Mouse (Mus musculus): ENCODE results near the gene Uap1l1. TPM values are rescaled to one million over a fixed set of nuclear protein-coding genes. Genes with fewer than 3 reads are reported as not detected.

The Uap1l1 gene
- total and polyA plus RNA-seq, 3 experiments: 7.2 to 8.3 (median 7.9) TPM

DNA sequence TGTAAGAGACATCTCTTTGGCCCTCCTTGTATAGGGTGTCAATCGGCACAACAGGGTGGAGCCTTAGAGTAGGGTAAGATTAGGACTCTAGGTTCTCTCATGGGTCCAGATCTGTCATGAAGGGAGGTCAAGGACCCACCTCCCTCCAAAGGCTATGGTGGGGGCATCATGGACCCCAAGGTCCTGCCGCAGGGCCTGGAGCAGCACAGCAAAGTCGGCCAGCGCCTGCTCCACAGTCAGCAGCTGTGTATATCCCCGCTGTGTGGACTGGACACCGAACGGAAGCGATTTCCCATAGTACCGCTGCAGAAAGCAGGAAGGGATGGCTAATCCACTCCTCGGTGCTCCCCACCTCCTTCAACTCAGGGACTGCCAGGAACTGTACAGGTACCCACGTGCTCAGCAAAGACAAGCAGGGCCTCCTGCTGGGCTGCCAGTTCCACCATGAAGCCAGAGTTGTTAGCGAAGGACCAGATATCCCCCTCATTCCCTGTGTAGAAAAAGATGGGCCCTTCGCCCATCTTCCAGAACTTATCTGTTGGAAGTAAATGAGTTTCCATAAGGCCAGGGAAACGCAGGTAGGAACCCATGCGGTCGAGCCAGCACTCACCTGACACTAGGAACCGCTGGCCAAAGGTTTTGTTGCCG, 9.9 kb downstream of the Uap1l1 start:
- peaks cover 2% of the 10 kb centered on the region for H3K4me1 ChIP-seq (ENCODE audit: control insufficient read depth, insufficient read depth, low read length)
- no peak overlapping the region for H3K27ac ChIP-seq

DNA sequence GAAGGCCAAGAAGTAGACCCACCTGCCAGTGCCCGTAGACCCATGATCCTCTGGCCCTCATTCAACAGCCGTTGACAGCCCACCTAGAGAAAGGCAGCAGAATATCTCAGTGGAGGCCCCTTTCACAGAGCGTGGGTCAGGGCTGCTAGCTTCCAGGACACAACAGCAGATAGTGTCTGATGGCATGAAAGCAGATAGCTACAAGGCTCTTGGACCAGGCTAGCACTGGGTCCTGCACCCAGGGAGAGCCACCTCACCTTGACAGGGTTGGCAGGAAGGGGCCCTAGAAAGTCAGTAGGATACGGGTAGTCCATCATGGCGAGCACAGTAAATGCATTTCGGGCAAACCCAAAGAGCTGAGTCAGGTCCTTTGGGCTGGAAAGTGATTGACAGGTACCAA, 11.3 kb downstream of the Uap1l1 start:
- no peaks in the 10 kb centered on the region for H3K36me3 ChIP-seq (ENCODE audit: control insufficient read depth, insufficient read depth, low read length)
- DNase-seq: no peak
- WGBS: 80% methylated on average over 6 of the region's 6 CpGs

More for the DNA sequence above, 9.9 kb downstream of the Uap1l1 start:
- Histone ChIP-seq H3K9ac (ENCODE audit: low read depth, low read length) (no peak overlapping the region), H3K4me3 (peak overlapping the region; percentile 48), H3K79me2 (replicated peaks; ENCODE audit: control insufficient read depth, insufficient read depth, low read length) (no peaks in the 10 kb centered on the region), H3K36me3 (ENCODE audit: control insufficient read depth, insufficient read depth, low read length) (no peaks in the 10 kb centered on the region), H3K27me3 (ENCODE audit: control insufficient read depth, insufficient read depth, low read length) (no peaks in the 10 kb centered on the region)
- intact Hi-C loops (cut with DNase I): no loop called here
- no peak for TF ChIP-seq CTCF (IDR thresholded peaks at IDR 0.05)
- TF ChIP-seq EP300 (IDR thresholded peaks at IDR 0.05; ENCODE audit: insufficient read depth, low read depth, low read length): no peak
- TF ChIP-seq POLR2A (IDR thresholded peaks at IDR 0.05; ENCODE audit: insufficient read depth, low read depth, low read length): no peak
- DNase-seq: no peak
- whole genome bisulfite sequencing: 35% methylated on average over 18 of the region's 18 CpGs

GRCm38 (mm10) chr2:25350701-25351100, 14.8 kb downstream of the Uap1l1 start:
- no peak overlapping the region for H3K9ac ChIP-seq (ENCODE audit: low read depth, low read length)
- 91% methylated on average over 3 of the region's 3 CpGs for WGBS
- H3K4me3 ChIP-seq: no peak overlapping the region
- intact Hi-C loops (cut with DNase I): no loop called here
- no peaks in the 10 kb centered on the region for H3K27me3 ChIP-seq (ENCODE audit: control insufficient read depth, insufficient read depth, low read length)
- no peaks in the 10 kb centered on the region for H3K4me1 ChIP-seq (ENCODE audit: control insufficient read depth, insufficient read depth, low read length)
- TF ChIP-seq POLR2A (IDR thresholded peaks at IDR 0.05; ENCODE audit: insufficient read depth, low read depth, low read length) (no peak), CTCF (IDR thresholded peaks at IDR 0.05) (no peak), EP300 (IDR thresholded peaks at IDR 0.05; ENCODE audit: insufficient read depth, low read depth, low read length) (no peak)
- no peaks in the 10 kb centered on the region for H3K79me2 ChIP-seq (replicated peaks; ENCODE audit: control insufficient read depth, insufficient read depth, low read length)
- DNase-seq: no peak
- H3K27ac ChIP-seq: no peak overlapping the region
- H3K36me3 ChIP-seq (ENCODE audit: control insufficient read depth, insufficient read depth, low read length): no peaks in the 10 kb centered on the region

More for the DNA sequence above, 11.3 kb downstream of the Uap1l1 start:
- Histone ChIP-seq H3K9ac (ENCODE audit: low read depth, low read length) (no peak overlapping the region), H3K4me1 (ENCODE audit: control insufficient read depth, insufficient read depth, low read length) (peaks cover 2% of the 10 kb centered on the region), H3K27me3 (ENCODE audit: control insufficient read depth, insufficient read depth, low read length) (no peaks in the 10 kb centered on the region), H3K79me2 (replicated peaks; ENCODE audit: control insufficient read depth, insufficient read depth, low read length) (no peaks in the 10 kb centered on the region), H3K4me3 (no peak overlapping the region), H3K27ac (no peak overlapping the region)
- intact Hi-C loops (cut with DNase I): no loop called here
- TF ChIP-seq EP300 (IDR thresholded peaks at IDR 0.05; ENCODE audit: insufficient read depth, low read depth, low read length): no peak
- no peak for TF ChIP-seq POLR2A (IDR thresholded peaks at IDR 0.05; ENCODE audit: insufficient read depth, low read depth, low read length)
- no peak for TF ChIP-seq CTCF (IDR thresholded peaks at IDR 0.05)

DNA sequence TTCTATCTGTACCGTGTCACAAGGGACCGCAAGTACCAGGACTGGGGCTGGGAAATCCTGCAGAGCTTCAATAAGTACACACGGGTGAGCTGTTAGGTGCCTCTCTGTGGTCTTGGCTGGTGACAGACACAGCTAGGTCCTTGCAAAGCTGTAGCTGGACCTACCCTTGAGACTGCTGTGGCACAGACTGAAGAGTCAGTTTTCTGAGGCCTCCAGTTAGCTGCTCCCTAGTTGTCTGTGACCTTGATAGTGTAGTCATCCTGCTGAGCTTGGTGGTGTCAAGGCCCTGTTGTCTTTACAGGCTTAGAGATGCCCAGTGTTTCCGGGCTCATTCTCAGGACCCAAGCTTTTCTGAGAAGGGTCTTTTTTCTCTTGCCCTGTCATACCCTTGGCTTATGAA, 16.0 kb downstream of the Uap1l1 start:
- no peaks in the 10 kb centered on the region for H3K79me2 ChIP-seq (replicated peaks; ENCODE audit: control insufficient read depth, insufficient read depth, low read length)
- H3K27me3 ChIP-seq (ENCODE audit: control insufficient read depth, insufficient read depth, low read length): no peaks in the 10 kb centered on the region
- intact Hi-C loops (cut with DNase I): no loop called here
- no peaks in the 10 kb centered on the region for H3K4me1 ChIP-seq (ENCODE audit: control insufficient read depth, insufficient read depth, low read length)
- no peak overlapping the region for H3K4me3 ChIP-seq
- H3K36me3 ChIP-seq (ENCODE audit: control insufficient read depth, insufficient read depth, low read length): no peaks in the 10 kb centered on the region
- no peak overlapping the region for H3K27ac ChIP-seq
- no peak for DNase-seq
- TF ChIP-seq EP300 (IDR thresholded peaks at IDR 0.05; ENCODE audit: insufficient read depth, low read depth, low read length): no peak
- no peak for TF ChIP-seq POLR2A (IDR thresholded peaks at IDR 0.05; ENCODE audit: insufficient read depth, low read depth, low read length)
- TF ChIP-seq CTCF (IDR thresholded peaks at IDR 0.05): no peak
- no peak overlapping the region for H3K9ac ChIP-seq (ENCODE audit: low read depth, low read length)
- WGBS: 90% methylated on average over 4 of the region's 4 CpGs

DNA sequence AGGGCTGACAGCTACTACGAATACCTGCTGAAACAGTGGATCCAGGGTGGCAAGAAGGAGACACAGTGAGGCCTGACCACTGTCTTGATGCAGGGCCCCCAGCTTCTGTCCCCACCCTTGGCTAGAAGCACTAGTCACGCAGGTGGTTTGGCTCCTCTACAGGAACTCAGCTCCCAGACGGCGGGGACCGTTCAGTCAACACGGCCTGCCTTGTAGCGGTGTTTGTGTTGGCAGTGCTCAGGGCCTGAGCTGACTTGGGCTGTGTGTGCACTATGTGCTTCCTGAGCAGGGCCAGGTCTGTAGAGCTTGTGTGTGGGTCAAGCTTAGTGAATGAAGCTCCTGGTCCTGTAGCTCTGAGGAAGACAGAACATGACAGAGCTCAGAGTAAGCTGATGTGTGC, 17.3 kb downstream of the Uap1l1 start:
- Histone ChIP-seq H3K4me3 (no peak overlapping the region), H3K9ac (ENCODE audit: low read depth, low read length) (no peak overlapping the region), H3K27me3 (ENCODE audit: control insufficient read depth, insufficient read depth, low read length) (no peaks in the 10 kb centered on the region), H3K27ac (no peak overlapping the region), H3K79me2 (replicated peaks; ENCODE audit: control insufficient read depth, insufficient read depth, low read length) (no peaks in the 10 kb centered on the region), H3K36me3 (ENCODE audit: control insufficient read depth, insufficient read depth, low read length) (no peaks in the 10 kb centered on the region), H3K4me1 (ENCODE audit: control insufficient read depth, insufficient read depth, low read length) (no peaks in the 10 kb centered on the region)
- 74% methylated on average over 7 of the region's 7 CpGs for WGBS
- intact Hi-C loops (cut with DNase I): no loop called here
- no peak for DNase-seq
- TF ChIP-seq CTCF (IDR thresholded peaks at IDR 0.05) (no peak), POLR2A (IDR thresholded peaks at IDR 0.05; ENCODE audit: insufficient read depth, low read depth, low read length) (no peak), EP300 (IDR thresholded peaks at IDR 0.05; ENCODE audit: insufficient read depth, low read depth, low read length) (no peak)

GRCm38 (mm10) chr2:25338303-25338702, 27.2 kb downstream of the Uap1l1 start:
- intact Hi-C loops (cut with DNase I): no loop called here
- 87% methylated on average over 6 of the region's 6 CpGs for WGBS
- Histone ChIP-seq H3K9ac (ENCODE audit: low read depth, low read length) (no peak overlapping the region), H3K79me2 (replicated peaks; ENCODE audit: control insufficient read depth, insufficient read depth, low read length) (no peaks in the 10 kb centered on the region), H3K27ac (no peak overlapping the region), H3K4me3 (no peak overlapping the region), H3K36me3 (ENCODE audit: control insufficient read depth, insufficient read depth, low read length) (no peaks in the 10 kb centered on the region; the same call in 1 of the 2 replicates), H3K4me1 (ENCODE audit: control insufficient read depth, insufficient read depth, low read length) (0 out of 2 replicates have a peak, but pooled peaks cover under 1% of the 10 kb centered on the region), H3K27me3 (ENCODE audit: control insufficient read depth, insufficient read depth, low read length) (no peaks in the 10 kb centered on the region)
- no peak for DNase-seq
- TF ChIP-seq CTCF (IDR thresholded peaks at IDR 0.05): no peak
- no peak for TF ChIP-seq POLR2A (IDR thresholded peaks at IDR 0.05; ENCODE audit: insufficient read depth, low read depth, low read length)
- no peak for TF ChIP-seq EP300 (IDR thresholded peaks at IDR 0.05; ENCODE audit: insufficient read depth, low read depth, low read length)
